Mouse (Mus musculus) CH12.LX (cell line): ENCODE measurements around the gene Afg1l.

Experiments
- CTCF ChIP-seq, 2 experiments: IDR thresholded peaks in 1 of 2; conservative IDR thresholded peaks in 1 of 2; 2 replicates each; pipeline ENCODE4 v1.5.1; 2011 to 2012; ENCODE audit warnings: low read depth in 2 of 2, low read length in 2 of 2, improper control_type of control experiment in 1 of 2, inconsistent platforms in 1 of 2, mild to moderate bottlenecking in 1 of 2, moderate library complexity in 1 of 2
- ELF1 ChIP-seq: IDR thresholded peaks from 2 replicates; pipeline ENCODE4 v1.6.1; 2014; ENCODE audit warnings: low read depth, mild to moderate bottlenecking, inconsistent platforms, low read length, improper control_type of control experiment
- GABPA ChIP-seq: IDR thresholded peaks from 2 replicates; pipeline ENCODE4 v1.6.1; 2012; ENCODE audit warnings: low read depth, low read length, improper control_type of control experiment, inconsistent platforms; ENCODE audit not compliant: insufficient replicate concordance
- HCFC1 ChIP-seq: IDR thresholded peaks from 2 replicates; pipeline ENCODE4 v1.6.1; 2012; ENCODE audit warnings: low read depth, mild to moderate bottlenecking, inconsistent platforms, low read length, improper control_type of control experiment
- MAZ ChIP-seq: IDR thresholded peaks from 2 replicates; pipeline ENCODE4 v1.6.1; 2012; ENCODE audit warnings: low read depth, mild to moderate bottlenecking, inconsistent platforms, low read length, improper control_type of control experiment, moderate library complexity
- MXI1 ChIP-seq: IDR thresholded peaks from 2 replicates; pipeline ENCODE4 v1.6.1; 2011; ENCODE audit warnings: mild to moderate bottlenecking, low read depth, low read length, improper control_type of control experiment
- MYC ChIP-seq: IDR thresholded peaks from 2 replicates; pipeline ENCODE4 v1.6.1; 2011; ENCODE audit warnings: low read depth, mild to moderate bottlenecking, improper control_type of control experiment, low read length
- POLR2A ChIP-seq: IDR thresholded peaks from 2 replicates; pipeline ENCODE4 v1.6.1; 2011; ENCODE audit warnings: low read depth, mild to moderate bottlenecking, improper control_type of control experiment, low read length
- POLR2AphosphoS2 ChIP-seq: IDR thresholded peaks from 2 replicates; pipeline ENCODE4 v1.6.1; 2011; ENCODE audit warnings: low read depth, low read length, improper control_type of control experiment
- UBTF ChIP-seq: IDR thresholded peaks from 2 replicates; pipeline ENCODE4 v1.6.1; 2012; ENCODE audit warnings: low read depth, mild to moderate bottlenecking, inconsistent platforms, low read length, improper control_type of control experiment, moderate library complexity
- ZNF384 ChIP-seq: IDR thresholded peaks from 2 replicates; pipeline ENCODE4 v1.6.1; 2012; ENCODE audit warnings: low read depth, low read length, improper control_type of control experiment, inconsistent platforms

DNA sequence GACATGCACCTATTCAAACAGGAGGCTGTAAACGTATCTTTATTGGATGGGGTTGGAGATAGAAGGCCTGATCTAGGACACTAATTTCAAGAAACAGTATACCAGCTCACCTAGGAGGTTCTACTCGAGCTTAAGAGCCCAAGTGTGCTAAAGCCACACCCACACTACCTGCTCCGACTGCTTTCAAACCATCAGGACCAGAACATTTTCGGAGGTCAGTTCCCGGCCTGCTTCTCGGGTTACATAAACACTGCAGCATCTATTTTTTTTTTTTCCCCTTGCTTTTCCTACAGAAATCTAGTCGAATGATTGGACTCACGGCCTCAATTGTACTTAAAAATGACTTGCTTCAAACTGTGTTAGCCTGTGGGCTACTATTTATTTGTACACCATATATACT is 214.7 kb downstream of the Afg1l start:
- no peak for TF ChIP-seq MXI1
- TF ChIP-seq CTCF (conservative IDR thresholded peaks at IDR 0.05 in 1 of 2, IDR thresholded peaks at IDR 0.05 in 1 of 2; ENCODE audit: low read depth in 2 of 2, low read length in 2 of 2) = no peak
- no peak for TF ChIP-seq MYC
- TF ChIP-seq POLR2AphosphoS2 = no peak
- no peak for TF ChIP-seq UBTF
- TF ChIP-seq MAZ = no peak
- no peak for TF ChIP-seq ZNF384
- TF ChIP-seq POLR2A = no peak
- TF ChIP-seq GABPA = no peak
- TF ChIP-seq HCFC1 = no peak
- TF ChIP-seq ELF1 = no peak
